Mouse (Mus musculus) central nervous system, embryonic 18 days (tissue): ENCODE data around the gene Hmmr. TPM values are rescaled to one million over a fixed set of nuclear protein-coding genes. Genes with fewer than 3 reads are reported as not detected.

Experiments used
- polyA plus RNA-seq: library from polyadenylated mRNA; depleted of rRNA; stranded (reverse); fragments of >200 nt; gene quantifications from 2 replicates; pipeline ENCODE4 v1.2.3, GENCODE M21; 2012; rRNA removed

Hmmr gene
- 3.7 and 4.4 TPM in 2 replicates for polyA plus RNA-seq

GRCm38 (mm10) chr11:40733339-40734174 is at the start of gene Hmmr, which contains the start of gene Nudcd2:
Hmmr (minus strand) TSS chr11:40733422.
Nudcd2 (plus strand) TSS chr11:40733667.

GRCm38 (mm10) chr11:40755109-40755627 is 21.9 kb upstream of the Hmmr start, which contains the start of gene Ccng1:
Ccng1 (minus strand) TSS chr11:40755311.

GRCm38 (mm10) chr11:40695103-40695502 is 38.1 kb downstream of the Hmmr start, which contains the start of gene Mat2b:
Mat2b (minus strand) TSS chr11:40695203.

Other genes with a start within 250 kb of the Hmmr start
- gene Mat2b, start 38.2 kb downstream of the Hmmr start, polyA plus RNA-seq: 53.4 and 54.5 TPM in 2 replicates
- 23.2 and 25.7 TPM in 2 replicates for gene Nudcd2, start 245 bp upstream of the Hmmr start, polyA plus RNA-seq
- gene Ccng1, start 21.9 kb upstream of the Hmmr start, polyA plus RNA-seq: 17.6 and 20.5 TPM in 2 replicates